Mouse (Mus musculus): Measurements from ENCODE around the gene Ptgfrn.

DNA sequence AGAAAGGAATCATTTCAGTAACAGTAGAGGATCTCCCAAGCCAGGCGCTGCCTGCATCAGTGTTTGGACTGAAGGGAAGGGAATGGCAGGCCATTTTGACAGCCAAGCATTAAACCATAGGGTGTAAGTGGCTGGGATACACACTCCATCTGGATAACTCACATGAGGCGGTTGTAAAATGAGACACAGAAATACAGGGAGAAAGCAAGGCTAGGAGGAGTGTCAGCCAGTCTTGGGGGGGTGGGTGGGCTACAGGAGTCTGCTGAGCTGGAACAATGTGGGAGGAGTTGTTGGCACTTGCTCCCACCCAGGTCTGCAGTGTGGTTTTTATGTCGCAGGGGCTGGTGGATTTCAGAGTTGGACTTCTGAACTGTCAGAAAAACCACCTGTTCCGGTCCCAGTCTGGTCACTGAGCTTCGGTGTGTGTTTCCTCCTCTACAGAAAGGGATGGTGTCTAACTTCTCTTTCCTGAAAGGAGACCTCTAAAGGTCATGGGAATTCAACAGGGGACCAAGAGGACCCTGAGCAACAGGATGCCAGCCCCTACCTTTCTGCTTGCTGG, 72.0 kb downstream of the Ptgfrn start:
- no peak for TF ChIP-seq POLR2A (IDR thresholded peaks at IDR 0.05; ENCODE audit: low read depth, low read length)
- TF ChIP-seq CTCF (conservative IDR thresholded peaks at IDR 0.05; ENCODE audit: insufficient read depth, insufficient read length, low read depth, low read length), result no peak
